Mouse (Mus musculus): ENCODE data around the gene Ccdc181. TPM values are rescaled to one million over a fixed set of nuclear protein-coding genes. Genes with fewer than 3 reads are reported as not detected.

Ccdc181 gene
- polyA plus RNA-seq, 1 experiment from 2014 or later: 9.5 TPM

DNA sequence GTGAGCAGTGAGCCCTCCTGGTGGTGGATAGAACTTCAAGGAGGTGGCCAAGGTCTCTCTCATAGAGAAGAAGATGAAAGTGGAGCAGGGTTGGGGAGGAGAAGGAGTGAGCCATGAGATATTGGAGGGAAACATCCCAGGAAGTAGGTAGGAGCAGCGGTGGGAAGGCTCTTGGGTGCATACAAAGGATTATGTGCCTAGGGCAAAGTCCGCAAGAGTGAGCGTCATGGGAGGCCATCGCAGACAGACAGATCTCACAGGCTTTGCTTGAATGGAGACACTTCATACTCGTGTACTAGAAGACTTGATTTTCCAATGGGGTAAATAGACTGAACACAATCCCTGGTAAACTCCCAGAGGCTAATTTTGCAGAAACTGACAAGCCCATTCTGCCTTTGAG, 43.1 kb downstream of the Ccdc181 start:
- no peak overlapping the region for H3K4me3 ChIP-seq (ENCODE audit: low read depth, low read length)
- 85% methylated on average over 5 of the region's 5 CpGs for WGBS
- H3K9me3 ChIP-seq (ENCODE audit: control insufficient read depth, low read length): no peaks in the 10 kb centered on the region
- ATAC-seq (replicated peaks; ENCODE audit: low FRiP score, low TSS enrichment, low read depth) (no peak), DNase-seq (ENCODE audit: low spot score) (no peak)
- H3K27me3 ChIP-seq (replicated peaks; ENCODE audit: control insufficient read depth, insufficient read depth, low read length): no peaks in the 10 kb centered on the region
- no peak overlapping the region for H3K27ac ChIP-seq (ENCODE audit: low read depth)
- H3K36me3 ChIP-seq (ENCODE audit: control insufficient read depth, insufficient read depth, low read length): 0 out of 2 replicates have a peak, but pooled peaks cover 8% of the 10 kb centered on the region
- H3K4me1 ChIP-seq (replicated peaks; ENCODE audit: control insufficient read depth, insufficient read depth, low read length): peaks cover 13% of the 10 kb centered on the region
- no peak overlapping the region for H3K4me2 ChIP-seq (ENCODE audit: low read length)
- H3K9ac ChIP-seq (ENCODE audit: low read length): no peak overlapping the region

DNA sequence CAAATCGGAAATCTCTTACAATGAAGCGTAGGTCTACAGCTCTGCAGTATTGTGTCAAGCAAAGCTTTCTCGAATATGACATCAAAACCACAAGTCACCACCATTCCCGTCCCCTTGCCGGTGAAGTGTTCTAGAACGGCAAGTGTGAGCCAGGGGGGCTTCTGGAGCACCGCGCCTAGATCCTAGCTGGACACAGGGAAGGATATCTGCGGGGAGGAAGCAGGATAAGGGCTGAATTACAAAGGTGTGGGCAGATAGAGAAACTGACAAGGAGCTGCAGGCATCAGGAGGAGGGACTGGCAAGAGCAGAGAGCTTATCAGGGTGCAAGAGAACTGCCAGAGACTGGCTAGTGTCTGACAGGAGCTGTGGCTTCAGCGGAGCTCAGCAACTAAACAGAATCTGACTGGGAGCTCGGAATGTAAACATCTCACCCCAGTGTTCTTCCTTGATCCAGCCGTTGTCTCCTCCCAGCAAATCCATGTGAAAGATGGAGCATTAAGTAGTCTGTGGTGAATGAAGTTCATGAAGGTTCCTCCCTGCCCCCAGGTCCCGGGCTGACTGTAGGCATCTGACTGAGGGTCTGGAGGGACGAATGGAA, 44.3 kb downstream of the Ccdc181 start:
- 0 out of 2 replicates have a peak overlapping the region, but pooled peaks have one; percentile 22 for H3K27ac ChIP-seq (ENCODE audit: low read depth)
- no peak overlapping the region for H3K9ac ChIP-seq (ENCODE audit: low read length)
- ATAC-seq (replicated peaks; ENCODE audit: low FRiP score, low TSS enrichment, low read depth): no peak
- H3K9me3 ChIP-seq (ENCODE audit: control insufficient read depth, low read length): no peaks in the 10 kb centered on the region
- H3K36me3 ChIP-seq (ENCODE audit: control insufficient read depth, insufficient read depth, low read length): 0 out of 2 replicates have a peak, but pooled peaks cover 3% of the 10 kb centered on the region
- 38% methylated on average over 14 of the region's 14 CpGs for WGBS
- no peak overlapping the region for H3K4me3 ChIP-seq (ENCODE audit: low read depth, low read length)
- peaks cover 13% of the 10 kb centered on the region for H3K4me1 ChIP-seq (replicated peaks; ENCODE audit: control insufficient read depth, insufficient read depth, low read length)
- no peaks in the 10 kb centered on the region for H3K27me3 ChIP-seq (replicated peaks; ENCODE audit: control insufficient read depth, insufficient read depth, low read length)
- peak overlapping the region; percentile 30; the same call in 1 of the 2 replicates for H3K4me2 ChIP-seq (ENCODE audit: low read length)
- DNase-seq (ENCODE audit: low spot score): peak; percentile 57

DNA sequence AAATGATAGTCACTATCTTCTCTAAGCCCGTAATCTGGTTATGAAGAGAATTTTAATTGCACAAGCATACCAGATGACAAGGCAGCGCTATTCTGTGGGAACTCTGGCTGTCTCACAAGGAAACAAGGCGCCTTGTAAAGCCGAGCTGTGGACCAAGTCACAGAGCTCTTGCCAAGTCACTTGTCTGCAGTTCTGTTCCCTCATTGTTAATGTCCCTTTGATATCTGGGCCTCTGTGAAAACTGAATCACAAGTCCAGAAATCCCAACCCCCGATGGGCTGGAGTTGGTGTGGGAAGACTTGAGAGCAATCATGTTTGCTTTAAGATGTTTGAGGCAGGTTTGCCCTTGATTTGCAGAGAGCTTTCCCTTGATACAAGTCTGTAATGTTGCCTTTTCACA, 45.3 kb downstream of the Ccdc181 start:
- WGBS: 78% methylated on average over 5 of the region's 5 CpGs
- H3K4me3 ChIP-seq (ENCODE audit: low read depth, low read length): no peak overlapping the region
- H3K27me3 ChIP-seq (replicated peaks; ENCODE audit: control insufficient read depth, insufficient read depth, low read length): no peaks in the 10 kb centered on the region
- H3K27ac ChIP-seq (ENCODE audit: low read depth): 0 out of 2 replicates have a peak overlapping the region, but pooled peaks have one; percentile 2
- 0 out of 2 replicates have a peak, but pooled peaks cover 3% of the 10 kb centered on the region for H3K36me3 ChIP-seq (ENCODE audit: control insufficient read depth, insufficient read depth, low read length)
- peaks cover 13% of the 10 kb centered on the region for H3K4me1 ChIP-seq (replicated peaks; ENCODE audit: control insufficient read depth, insufficient read depth, low read length)
- H3K9ac ChIP-seq (ENCODE audit: low read length): no peak overlapping the region
- H3K9me3 ChIP-seq (ENCODE audit: control insufficient read depth, low read length): no peaks in the 10 kb centered on the region
- no peak overlapping the region for H3K4me2 ChIP-seq (ENCODE audit: low read length)
- ATAC-seq (replicated peaks; ENCODE audit: low FRiP score, low TSS enrichment, low read depth) (no peak), DNase-seq (ENCODE audit: low spot score) (no peak)

- ATAC-seq (replicated peaks; ENCODE audit: low FRiP score, low TSS enrichment, low read depth) (no peak), DNase-seq (ENCODE audit: low spot score) (no peak)
- 57% methylated on average over 10 of the region's 10 CpGs for WGBS
- H3K9ac ChIP-seq (ENCODE audit: low read length): no peak overlapping the region
- H3K27me3 ChIP-seq (replicated peaks; ENCODE audit: control insufficient read depth, insufficient read depth, low read length): no peaks in the 10 kb centered on the region
- H3K36me3 ChIP-seq (ENCODE audit: control insufficient read depth, insufficient read depth, low read length): no peaks in the 10 kb centered on the region
- no peak overlapping the region for H3K4me3 ChIP-seq (ENCODE audit: low read depth, low read length)
- 0 out of 2 replicates have a peak overlapping the region, but pooled peaks have one; percentile 2 for H3K27ac ChIP-seq (ENCODE audit: low read depth)
- peaks cover 13% of the 10 kb centered on the region for H3K4me1 ChIP-seq (replicated peaks; ENCODE audit: control insufficient read depth, insufficient read depth, low read length)
- no peak overlapping the region for H3K4me2 ChIP-seq (ENCODE audit: low read length)
- no peaks in the 10 kb centered on the region for H3K9me3 ChIP-seq (ENCODE audit: control insufficient read depth, low read length)
Measured at GRCm38 (mm10) chr1:164321408-164321807, 46.0 kb downstream of the Ccdc181 start.

- ATAC-seq (replicated peaks; ENCODE audit: low FRiP score, low TSS enrichment, low read depth) (no peak), DNase-seq (ENCODE audit: low spot score) (no peak)
- Histone ChIP-seq H3K9ac (ENCODE audit: low read length) (no peak overlapping the region), H3K27me3 (replicated peaks; ENCODE audit: control insufficient read depth, insufficient read depth, low read length) (no peaks in the 10 kb centered on the region), H3K4me2 (ENCODE audit: low read length) (no peak overlapping the region), H3K4me3 (ENCODE audit: low read depth, low read length) (no peak overlapping the region), H3K9me3 (ENCODE audit: control insufficient read depth, low read length) (no peaks in the 10 kb centered on the region), H3K27ac (ENCODE audit: low read depth) (no peak overlapping the region), H3K36me3 (ENCODE audit: control insufficient read depth, insufficient read depth, low read length) (no peaks in the 10 kb centered on the region), H3K4me1 (replicated peaks; ENCODE audit: control insufficient read depth, insufficient read depth, low read length) (peaks cover 25% of the 10 kb centered on the region)
- 62% methylated on average over 8 of the region's 8 CpGs for WGBS
Measured at GRCm38 (mm10) chr1:164322987-164323650, 47.7 kb downstream of the Ccdc181 start.

GRCm38 (mm10) chr1:164324221-164324620, 48.8 kb downstream of the Ccdc181 start:
- H3K27ac ChIP-seq (ENCODE audit: low read depth): no peak overlapping the region
- no peak overlapping the region for H3K9ac ChIP-seq (ENCODE audit: low read length)
- WGBS: 87% methylated on average over 4 of the region's 4 CpGs
- H3K4me3 ChIP-seq (ENCODE audit: low read depth, low read length): no peak overlapping the region
- peaks cover 27% of the 10 kb centered on the region for H3K4me1 ChIP-seq (replicated peaks; ENCODE audit: control insufficient read depth, insufficient read depth, low read length)
- no peaks in the 10 kb centered on the region for H3K36me3 ChIP-seq (ENCODE audit: control insufficient read depth, insufficient read depth, low read length)
- H3K9me3 ChIP-seq (ENCODE audit: control insufficient read depth, low read length): no peaks in the 10 kb centered on the region
- DNase-seq (ENCODE audit: low spot score) (no peak), ATAC-seq (replicated peaks; ENCODE audit: low FRiP score, low TSS enrichment, low read depth) (no peak)
- no peak overlapping the region for H3K4me2 ChIP-seq (ENCODE audit: low read length)
- H3K27me3 ChIP-seq (replicated peaks; ENCODE audit: control insufficient read depth, insufficient read depth, low read length): no peaks in the 10 kb centered on the region

GRCm38 (mm10) chr1:164324878-164325277, 49.5 kb downstream of the Ccdc181 start:
- Histone ChIP-seq H3K9ac (ENCODE audit: low read length) (no peak overlapping the region), H3K27me3 (replicated peaks; ENCODE audit: control insufficient read depth, insufficient read depth, low read length) (no peaks in the 10 kb centered on the region), H3K27ac (ENCODE audit: low read depth) (no peak overlapping the region), H3K9me3 (ENCODE audit: control insufficient read depth, low read length) (no peaks in the 10 kb centered on the region), H3K4me1 (replicated peaks; ENCODE audit: control insufficient read depth, insufficient read depth, low read length) (peaks cover 22% of the 10 kb centered on the region; the same call in 1 of the 2 replicates), H3K4me2 (ENCODE audit: low read length) (no peak overlapping the region), H3K36me3 (ENCODE audit: control insufficient read depth, insufficient read depth, low read length) (no peaks in the 10 kb centered on the region), H3K4me3 (ENCODE audit: low read depth, low read length) (no peak overlapping the region)
- 77% methylated on average over 2 of the region's 2 CpGs for WGBS
- no peak for DNase-seq (ENCODE audit: low spot score)
- ATAC-seq (replicated peaks; ENCODE audit: low FRiP score, low TSS enrichment, low read depth): no peak

DNA sequence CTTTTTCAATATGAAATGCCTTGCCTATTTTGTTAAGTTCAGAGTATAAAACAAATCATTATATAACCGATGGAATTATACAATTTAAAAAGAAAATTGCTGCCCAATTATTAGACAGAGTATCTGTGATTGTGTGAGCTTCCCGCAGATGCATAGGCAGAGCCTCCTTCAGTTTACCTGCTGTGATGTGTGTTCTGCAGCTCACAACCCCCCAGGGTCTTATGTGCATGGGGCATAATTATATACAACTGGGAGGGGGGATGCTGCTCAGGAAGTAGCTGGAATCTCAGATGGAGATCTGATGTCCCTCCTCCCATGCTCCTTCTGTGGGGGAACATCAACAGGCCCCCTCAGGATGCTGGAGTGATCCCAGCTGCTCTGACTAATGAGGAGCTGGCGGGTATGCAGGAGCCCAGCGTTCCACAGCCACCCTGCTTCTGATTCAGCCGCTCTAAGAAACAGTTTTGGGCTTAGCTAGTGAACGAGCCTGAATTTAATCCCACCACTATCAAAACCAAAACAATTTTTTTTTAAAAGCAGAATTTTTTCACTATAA, 51.3 kb downstream of the Ccdc181 start:
- peaks cover 14% of the 10 kb centered on the region; the same call in 1 of the 2 replicates for H3K4me1 ChIP-seq (replicated peaks; ENCODE audit: control insufficient read depth, insufficient read depth, low read length)
- H3K4me2 ChIP-seq (ENCODE audit: low read length): no peak overlapping the region
- no peaks in the 10 kb centered on the region for H3K27me3 ChIP-seq (replicated peaks; ENCODE audit: control insufficient read depth, insufficient read depth, low read length)
- no peak overlapping the region for H3K9ac ChIP-seq (ENCODE audit: low read length)
- ATAC-seq (replicated peaks; ENCODE audit: low FRiP score, low TSS enrichment, low read depth) (peak; percentile 50; the same call in 1 of the 2 replicates), DNase-seq (ENCODE audit: low spot score) (no peak)
- H3K4me3 ChIP-seq (ENCODE audit: low read depth, low read length): no peak overlapping the region
- 0 out of 2 replicates have a peak, but pooled peaks cover 6% of the 10 kb centered on the region for H3K36me3 ChIP-seq (ENCODE audit: control insufficient read depth, insufficient read depth, low read length)
- no peaks in the 10 kb centered on the region for H3K9me3 ChIP-seq (ENCODE audit: control insufficient read depth, low read length)
- H3K27ac ChIP-seq (ENCODE audit: low read depth): no peak overlapping the region
- 41% methylated on average over 6 of the region's 6 CpGs for WGBS
